Mouse (Mus musculus): ENCODE results near the gene Axin2. TPM values are rescaled to one million over a fixed set of nuclear protein-coding genes. Genes with fewer than 3 reads are reported as not detected.

The Axin2 gene
- polyA plus RNA-seq, 1 experiment from 2014 or later, result 0.17 TPM

GRCm38 (mm10) chr11:108987226-108987625, 67.1 kb downstream of the Axin2 start:
- H3K9me3 ChIP-seq (replicated peaks; ENCODE audit: control insufficient read depth, low read length), result no peaks in the 10 kb centered on the region
- H3K36me3 ChIP-seq (ENCODE audit: control insufficient read depth, insufficient read depth), result no peaks in the 10 kb centered on the region
- no peak overlapping the region for H3K4me2 ChIP-seq (ENCODE audit: low read depth, low read length)
- ATAC-seq (ENCODE audit: low read depth), result no peak
- 58% methylated on average over 3 of the region's 3 CpGs for WGBS (ENCODE audit: insufficient replicate concordance)
- H3K4me1 ChIP-seq (ENCODE audit: control insufficient read depth, low read depth, low read length), result no peaks in the 10 kb centered on the region
- no peak overlapping the region for H3K4me3 ChIP-seq (ENCODE audit: low read depth, low read length)
- no peak overlapping the region for H3K9ac ChIP-seq (ENCODE audit: low read depth, low read length)
- no peak overlapping the region for H3K27ac ChIP-seq (ENCODE audit: low read length)
- H3K27me3 ChIP-seq (ENCODE audit: control insufficient read depth, insufficient read depth, low read depth, low read length), result no peaks in the 10 kb centered on the region

DNA sequence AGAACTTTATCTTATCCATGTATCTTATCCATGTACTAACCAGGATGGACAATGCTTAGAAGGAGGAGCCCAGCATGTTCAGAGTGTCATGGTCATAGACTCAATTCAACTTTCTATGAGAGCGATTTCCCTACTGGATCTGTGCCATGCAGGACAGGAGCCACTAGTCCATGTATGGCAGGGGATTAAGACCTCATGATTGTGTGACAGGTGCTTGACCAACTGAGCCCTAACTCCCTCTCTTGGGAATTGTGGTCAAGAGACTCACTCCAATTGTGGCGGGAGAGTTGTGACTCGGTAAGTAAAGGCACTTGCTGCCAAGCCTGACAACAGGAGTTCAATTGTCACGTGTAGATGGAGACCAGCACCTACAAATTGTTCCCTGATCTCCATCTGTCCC, 67.6 kb downstream of the Axin2 start:
- ATAC-seq (ENCODE audit: low read depth), result no peak
- Histone ChIP-seq H3K36me3 (ENCODE audit: control insufficient read depth, insufficient read depth) (no peaks in the 10 kb centered on the region), H3K4me3 (ENCODE audit: low read depth, low read length) (no peak overlapping the region), H3K9ac (ENCODE audit: low read depth, low read length) (no peak overlapping the region), H3K9me3 (replicated peaks; ENCODE audit: control insufficient read depth, low read length) (no peaks in the 10 kb centered on the region), H3K4me2 (ENCODE audit: low read depth, low read length) (no peak overlapping the region), H3K27ac (ENCODE audit: low read length) (no peak overlapping the region), H3K27me3 (ENCODE audit: control insufficient read depth, insufficient read depth, low read depth, low read length) (no peaks in the 10 kb centered on the region), H3K4me1 (ENCODE audit: control insufficient read depth, low read depth, low read length) (no peaks in the 10 kb centered on the region)
- 58% methylated on average over 4 of the region's 4 CpGs for WGBS (ENCODE audit: insufficient replicate concordance)

DNA sequence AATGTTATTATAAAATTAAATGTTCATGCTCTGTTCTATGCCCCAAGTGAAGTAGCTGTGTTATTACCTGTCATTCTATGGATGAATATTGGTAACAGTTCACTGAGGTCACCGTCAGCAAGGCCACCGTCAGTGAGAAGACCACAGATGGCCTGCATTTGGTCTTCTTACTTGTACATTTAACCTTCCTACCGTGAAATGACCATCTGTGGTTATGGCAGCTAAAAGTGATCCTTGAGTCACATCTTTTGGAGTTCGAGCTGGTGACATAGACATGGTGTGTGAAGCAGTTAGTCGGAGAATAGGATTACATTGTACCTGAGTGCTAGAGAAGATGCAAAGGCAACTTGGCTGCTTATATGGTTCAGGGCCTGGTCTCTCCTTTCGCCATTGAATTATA, 68.1 kb downstream of the Axin2 start:
- WGBS (ENCODE audit: insufficient replicate concordance), result 68% methylated on average over 6 of the region's 6 CpGs

GRCm38 (mm10) chr11:108989940-108990339, 69.8 kb downstream of the Axin2 start:
- no peaks in the 10 kb centered on the region for H3K36me3 ChIP-seq (ENCODE audit: control insufficient read depth, insufficient read depth)
- H3K4me3 ChIP-seq (ENCODE audit: low read depth, low read length), result no peak overlapping the region
- no peak overlapping the region for H3K9ac ChIP-seq (ENCODE audit: low read depth, low read length)
- no peak for ATAC-seq (ENCODE audit: low read depth)
- WGBS (ENCODE audit: insufficient replicate concordance), result 63% methylated on average over 8 of the region's 8 CpGs
- H3K4me1 ChIP-seq (ENCODE audit: control insufficient read depth, low read depth, low read length), result no peaks in the 10 kb centered on the region
- H3K27ac ChIP-seq (ENCODE audit: low read length), result no peak overlapping the region
- H3K27me3 ChIP-seq (ENCODE audit: control insufficient read depth, insufficient read depth, low read depth, low read length), result no peaks in the 10 kb centered on the region
- H3K9me3 ChIP-seq (replicated peaks; ENCODE audit: control insufficient read depth, low read length), result no peaks in the 10 kb centered on the region
- H3K4me2 ChIP-seq (ENCODE audit: low read depth, low read length), result no peak overlapping the region

More for the DNA sequence above, 68.1 kb downstream of the Axin2 start:
- H3K9me3 ChIP-seq (replicated peaks; ENCODE audit: control insufficient read depth, low read length), result no peaks in the 10 kb centered on the region
- no peak overlapping the region for H3K4me2 ChIP-seq (ENCODE audit: low read depth, low read length)
- H3K27ac ChIP-seq (ENCODE audit: low read length), result no peak overlapping the region
- no peak overlapping the region for H3K9ac ChIP-seq (ENCODE audit: low read depth, low read length)
- ATAC-seq (ENCODE audit: low read depth), result no peak
- H3K27me3 ChIP-seq (ENCODE audit: control insufficient read depth, insufficient read depth, low read depth, low read length), result no peaks in the 10 kb centered on the region
- H3K4me3 ChIP-seq (ENCODE audit: low read depth, low read length), result no peak overlapping the region
- H3K36me3 ChIP-seq (ENCODE audit: control insufficient read depth, insufficient read depth), result no peaks in the 10 kb centered on the region
- no peaks in the 10 kb centered on the region for H3K4me1 ChIP-seq (ENCODE audit: control insufficient read depth, low read depth, low read length)

DNA sequence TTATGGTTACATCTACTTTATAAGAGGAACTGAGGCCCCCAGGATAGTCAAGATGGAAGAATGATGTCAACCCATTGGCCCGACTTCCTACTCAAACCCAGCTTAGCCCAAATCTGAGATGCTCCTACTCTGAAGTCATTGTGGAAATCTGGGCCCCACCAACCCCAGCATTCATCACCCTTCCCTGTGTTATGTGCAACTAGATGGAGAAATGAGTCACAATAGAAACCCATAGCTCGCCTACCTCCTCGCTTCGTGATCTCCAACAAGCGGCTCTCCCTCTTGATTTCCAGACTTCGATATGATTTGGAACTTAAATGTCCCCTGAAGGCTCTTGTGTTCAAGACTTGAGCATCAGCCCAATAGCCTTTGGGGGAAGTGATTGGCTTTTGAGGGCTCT, 73.3 kb downstream of the Axin2 start:
- 78% methylated on average over 6 of the region's 6 CpGs for WGBS (ENCODE audit: insufficient replicate concordance)
- H3K4me3 ChIP-seq (ENCODE audit: low read depth, low read length), result no peak overlapping the region
- H3K9ac ChIP-seq (ENCODE audit: low read depth, low read length), result no peak overlapping the region
- no peaks in the 10 kb centered on the region for H3K9me3 ChIP-seq (replicated peaks; ENCODE audit: control insufficient read depth, low read length)
- no peak overlapping the region for H3K4me2 ChIP-seq (ENCODE audit: low read depth, low read length)
- ATAC-seq (ENCODE audit: low read depth), result no peak
- no peaks in the 10 kb centered on the region for H3K27me3 ChIP-seq (ENCODE audit: control insufficient read depth, insufficient read depth, low read depth, low read length)
- no peaks in the 10 kb centered on the region for H3K36me3 ChIP-seq (ENCODE audit: control insufficient read depth, insufficient read depth)
- no peak overlapping the region for H3K27ac ChIP-seq (ENCODE audit: low read length)
- H3K4me1 ChIP-seq (ENCODE audit: control insufficient read depth, low read depth, low read length), result no peaks in the 10 kb centered on the region

- H3K4me1 ChIP-seq (ENCODE audit: control insufficient read depth, low read depth, low read length), result no peaks in the 10 kb centered on the region
- H3K4me2 ChIP-seq (ENCODE audit: low read depth, low read length), result no peak overlapping the region
- no peaks in the 10 kb centered on the region for H3K27me3 ChIP-seq (ENCODE audit: control insufficient read depth, insufficient read depth, low read depth, low read length)
- H3K27ac ChIP-seq (ENCODE audit: low read length), result no peak overlapping the region
- H3K4me3 ChIP-seq (ENCODE audit: low read depth, low read length), result no peak overlapping the region
- WGBS (ENCODE audit: insufficient replicate concordance), result 64% methylated on average over 10 of the region's 10 CpGs
- no peaks in the 10 kb centered on the region for H3K36me3 ChIP-seq (ENCODE audit: control insufficient read depth, insufficient read depth)
- H3K9ac ChIP-seq (ENCODE audit: low read depth, low read length), result no peak overlapping the region
- no peak for ATAC-seq (ENCODE audit: low read depth)
- 0 out of 2 replicates have a peak, but pooled peaks cover 2% of the 10 kb centered on the region for H3K9me3 ChIP-seq (replicated peaks; ENCODE audit: control insufficient read depth, low read length)
These were observed 75.2 kb downstream of the Axin2 start for GRCm38 (mm10) chr11:108995196-108995989.

DNA sequence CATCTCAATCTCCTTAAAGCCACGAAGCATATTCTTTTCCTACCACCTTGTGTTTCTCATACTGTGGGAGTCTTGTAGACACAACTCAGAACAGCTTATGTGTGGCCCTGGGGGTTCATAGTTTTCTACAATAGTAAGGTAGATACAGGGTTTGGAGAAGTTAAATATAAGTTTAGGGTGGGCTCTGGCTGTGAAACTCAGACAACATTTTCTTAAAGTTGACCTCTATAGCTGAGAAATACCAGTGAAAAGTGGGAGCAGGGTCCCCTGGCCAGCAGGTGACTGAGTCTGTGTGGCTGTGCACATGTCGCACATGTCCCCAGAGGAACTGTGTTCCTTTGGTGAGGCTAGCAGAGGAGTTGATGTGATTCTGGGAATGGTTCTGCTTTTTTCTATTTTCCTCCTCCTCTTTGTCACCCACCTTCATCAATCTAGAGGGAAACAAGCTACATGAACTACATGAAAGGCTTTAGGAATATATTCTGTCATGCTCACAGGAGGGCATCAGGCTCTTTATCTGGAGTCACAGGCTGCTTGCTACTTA, 75.9 kb downstream of the Axin2 start:
- H3K9ac ChIP-seq (ENCODE audit: low read depth, low read length), result no peak overlapping the region
- 0 out of 2 replicates have a peak, but pooled peaks cover 2% of the 10 kb centered on the region for H3K9me3 ChIP-seq (replicated peaks; ENCODE audit: control insufficient read depth, low read length)
- no peaks in the 10 kb centered on the region for H3K36me3 ChIP-seq (ENCODE audit: control insufficient read depth, insufficient read depth)
- 53% methylated on average over 2 of the region's 2 CpGs for WGBS (ENCODE audit: insufficient replicate concordance)
- no peaks in the 10 kb centered on the region for H3K27me3 ChIP-seq (ENCODE audit: control insufficient read depth, insufficient read depth, low read depth, low read length)
- no peaks in the 10 kb centered on the region for H3K4me1 ChIP-seq (ENCODE audit: control insufficient read depth, low read depth, low read length)
- H3K4me2 ChIP-seq (ENCODE audit: low read depth, low read length), result no peak overlapping the region
- no peak overlapping the region for H3K4me3 ChIP-seq (ENCODE audit: low read depth, low read length)
- no peak for ATAC-seq (ENCODE audit: low read depth)
- no peak overlapping the region for H3K27ac ChIP-seq (ENCODE audit: low read length)

DNA sequence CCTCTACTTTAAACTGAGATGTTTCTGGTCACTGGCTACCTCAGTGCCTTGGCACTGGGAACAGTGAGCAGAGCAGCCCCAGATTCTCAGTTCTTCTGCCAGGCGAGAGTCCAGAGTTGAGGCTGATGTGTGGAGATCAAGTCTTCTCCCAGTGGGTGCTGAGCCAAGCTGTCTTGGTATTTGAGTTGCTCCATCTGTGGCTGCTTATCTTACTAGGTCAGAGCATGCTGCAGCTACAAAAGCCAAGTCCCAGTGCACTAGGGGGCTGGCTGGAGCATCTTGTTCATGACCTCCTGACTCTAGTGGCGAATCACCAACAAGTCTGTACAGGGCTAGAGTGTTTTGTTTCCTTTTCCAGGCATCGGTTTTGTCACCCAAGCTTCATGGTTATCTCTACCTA, 77.7 kb downstream of the Axin2 start:
- H3K9me3 ChIP-seq (replicated peaks; ENCODE audit: control insufficient read depth, low read length), result 0 out of 2 replicates have a peak, but pooled peaks cover 2% of the 10 kb centered on the region
- ATAC-seq (ENCODE audit: low read depth), result no peak
- no peak overlapping the region for H3K27ac ChIP-seq (ENCODE audit: low read length)
- no peaks in the 10 kb centered on the region for H3K4me1 ChIP-seq (ENCODE audit: control insufficient read depth, low read depth, low read length)
- H3K36me3 ChIP-seq (ENCODE audit: control insufficient read depth, insufficient read depth), result no peaks in the 10 kb centered on the region
- no peak overlapping the region for H3K9ac ChIP-seq (ENCODE audit: low read depth, low read length)
- no peak overlapping the region for H3K4me2 ChIP-seq (ENCODE audit: low read depth, low read length)
- WGBS (ENCODE audit: insufficient replicate concordance), result 45% methylated on average over 3 of the region's 3 CpGs
- no peak overlapping the region for H3K4me3 ChIP-seq (ENCODE audit: low read depth, low read length)
- H3K27me3 ChIP-seq (ENCODE audit: control insufficient read depth, insufficient read depth, low read depth, low read length), result no peaks in the 10 kb centered on the region

All from liver, embryonic 16.5 days (tissue).